Comparison of ENCODE assay signal across 15 mouse cellular contexts in the genomic region with DNA sequence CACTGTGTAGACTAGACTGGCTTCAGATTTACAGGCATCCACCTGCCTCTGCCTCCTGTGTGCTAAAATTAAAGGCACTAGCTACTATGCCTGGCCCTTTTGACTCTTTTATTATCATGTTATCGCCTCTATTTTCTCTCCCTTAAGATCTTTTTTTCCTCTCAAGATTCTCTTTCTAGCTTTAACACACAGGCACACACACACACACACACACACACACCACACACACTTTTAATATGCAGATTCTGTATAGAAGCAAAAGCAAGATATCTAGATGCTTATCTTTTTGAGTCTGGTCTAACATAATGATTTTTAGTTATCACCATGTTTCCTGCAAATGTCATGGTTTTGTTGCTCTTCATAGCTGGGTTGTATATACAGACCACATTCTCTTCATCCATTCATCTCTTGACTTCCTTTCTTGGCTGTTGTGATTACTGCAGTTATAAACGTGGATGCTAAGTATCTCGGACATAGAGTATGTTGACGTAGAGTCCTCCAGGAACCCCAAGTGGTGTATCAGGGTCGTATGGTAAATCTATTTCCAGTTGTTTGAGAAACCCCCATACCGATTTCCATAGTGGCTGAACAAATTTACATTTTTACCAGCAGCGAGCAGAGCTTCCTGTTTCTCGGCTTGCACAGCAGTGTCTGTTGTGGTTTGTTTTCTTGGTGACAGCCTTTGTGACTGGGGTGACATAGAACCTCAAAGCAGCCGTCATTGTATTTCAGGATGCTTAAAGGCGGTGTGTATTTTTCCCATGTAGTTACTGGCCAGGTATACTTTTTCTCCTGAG. TPM values are rescaled to one million over a fixed set of nuclear protein-coding genes. Genes with fewer than 3 reads are reported as not detected.
DNase-seq lines count a peak whose midpoint lies in the region; ATAC-seq lines count a peak whose summit lies in the region.
"Had no signal": no experiment of that assay in that cellular context is flagged by ENCODE, and none has a peak within 500 bp of the region (broad histone marks: within the 10 kb centered on the region; RNA-seq: fewer than 3 reads in every experiment).

No protein-coding gene starts in this region.

- H3K27me3 ChIP-seq in megakaryocyte, embryonic 14.5 days (replicated peaks) = peaks cover 5% of the 10 kb centered on the region
- H3K27me3 ChIP-seq: intestine, embryonic 15.5 days had no signal

- H3K4me1 ChIP-seq in megakaryocyte, embryonic 14.5 days = peaks cover 38% of the 10 kb centered on the region
- H3K4me1 ChIP-seq: intestine, embryonic 15.5 days had no signal

- peak overlapping the region; percentile 72 for H3K4me3 ChIP-seq in megakaryocyte, embryonic 14.5 days (replicated peaks)
- H3K4me3 ChIP-seq: intestine, embryonic 15.5 days had no signal

- peak; percentile 59 for DNase-seq in lung, postnatal 36 days
- DNase-seq in lung, postnatal 4 days = no peak
- peak; percentile 71 for DNase-seq in thymus, postnatal 14 days
- DNase-seq in left cerebral cortex, adult 8-10 months (ENCODE audit: low spot score in 2 of 2) = no peak
- DNase-seq in adrenal gland, adult 18-20 months (ENCODE audit: low spot score in 2 of 2) = no peak
- DNase-seq: adrenal gland, postnatal 25 days; cerebellum, adult 2 months; heart, postnatal 14 days; kidney, postnatal 36 days; lung, postnatal 10 days had no signal

- ATAC-seq in activated CD4-positive, CD25-positive, alpha-beta regulatory T cell, adult 4 months = peak; percentile 96
- ATAC-seq in cerebellum, adult (ENCODE audit: insufficient number of reproducible peaks, low FRiP score, low TSS enrichment) = no peak
- ATAC-seq: intestine, embryonic 15.5 days had no signal

- H3K36me3 ChIP-seq in megakaryocyte, embryonic 14.5 days (replicated peaks; ENCODE audit: low read length) = no peaks in the 10 kb centered on the region
- H3K36me3 ChIP-seq: intestine, embryonic 15.5 days had no signal

- H3K9me3 ChIP-seq in megakaryocyte, embryonic 14.5 days = peaks cover 3% of the 10 kb centered on the region; the same call in 1 of the 2 replicates
- H3K9me3 ChIP-seq: intestine, embryonic 15.5 days had no signal

RNA-seq across cellular contexts. Expression of gene F12, which starts 5.5 kb away (rescaled TPM):
- polyA plus RNA-seq in activated CD4-positive, CD25-positive, alpha-beta regulatory T cell, adult 4 months (2017; shearing (Covaris generic)) = not detected
- 0.54 TPM in 1 of 2 replicates, not detected in the other for polyA plus RNA-seq in megakaryocyte, embryonic 14.5 days (2012; ENCODE audit: insufficient read depth, low replicate concordance)
- total RNA-seq in left cerebral cortex, adult 8-10 months (2022) = under 1 TPM; 0.39 to 0.98 (median 0.75) TPM
- total RNA-seq in adrenal gland, adult 18-20 months (2021) = not detected
- total RNA-seq: heart, postnatal 14 days had no signal

RNA-seq across cellular contexts. Expression of gene Grk6, which starts 12.8 kb away (rescaled TPM):
- 10 to 100 TPM; 38.6 to 43.6 TPM for polyA plus RNA-seq in activated CD4-positive, CD25-positive, alpha-beta regulatory T cell, adult 4 months (2017; shearing (Covaris generic))
- polyA plus RNA-seq in megakaryocyte, embryonic 14.5 days (2012; ENCODE audit: insufficient read depth, low replicate concordance) = 33.8 and 54.2 TPM in 2 replicates
- 10 to 100 TPM; 60.0 to 65.3 (median 61.9) TPM for total RNA-seq in left cerebral cortex, adult 8-10 months (2022)
- 10 to 100 TPM; 27.1 to 33.1 TPM for total RNA-seq in adrenal gland, adult 18-20 months (2021)

RNA-seq across cellular contexts. Expression of gene Pfn3, which starts 17.1 kb away (rescaled TPM):
- not detected for polyA plus RNA-seq in activated CD4-positive, CD25-positive, alpha-beta regulatory T cell, adult 4 months (2017; shearing (Covaris generic))
- polyA plus RNA-seq in megakaryocyte, embryonic 14.5 days (2012; ENCODE audit: insufficient read depth, low replicate concordance) = not detected in 2 replicates
- not detected for total RNA-seq in left cerebral cortex, adult 8-10 months (2022)
- total RNA-seq in adrenal gland, adult 18-20 months (2021) = not detected
- total RNA-seq: adrenal gland, postnatal 25 days; heart, postnatal 14 days had no signal
- polyA plus RNA-seq: cerebellum, adult 2 months; intestine, embryonic 15.5 days; liver, embryonic 11.5 days had no signal

RNA-seq across cellular contexts. Expression of gene Prr7, which starts 32.0 kb away (rescaled TPM):
- not detected for polyA plus RNA-seq in activated CD4-positive, CD25-positive, alpha-beta regulatory T cell, adult 4 months (2017; shearing (Covaris generic))
- 5.3 and 21.1 TPM in 2 replicates for polyA plus RNA-seq in megakaryocyte, embryonic 14.5 days (2012; ENCODE audit: insufficient read depth, low replicate concordance)
- total RNA-seq in left cerebral cortex, adult 8-10 months (2022) = 10 to 100 TPM; 50.8 to 62.7 (median 59.7) TPM
- 1 to 10 TPM; 1.9 to 2.2 TPM for total RNA-seq in adrenal gland, adult 18-20 months (2021)

RNA-seq across cellular contexts. Expression of gene Slc34a1, which starts 34.1 kb away (rescaled TPM):
- not detected for polyA plus RNA-seq in activated CD4-positive, CD25-positive, alpha-beta regulatory T cell, adult 4 months (2017; shearing (Covaris generic))
- not detected in 2 replicates for polyA plus RNA-seq in megakaryocyte, embryonic 14.5 days (2012; ENCODE audit: insufficient read depth, low replicate concordance)
- total RNA-seq in left cerebral cortex, adult 8-10 months (2022) = under 1 TPM in 2 of 4 experiments, not detected in 2; 0.16 to 0.17 TPM
- total RNA-seq in adrenal gland, adult 18-20 months (2021) = 1 to 10 TPM in 1 of 2 experiments, not detected in 1; 2.9 TPM
- total RNA-seq: adrenal gland, postnatal 25 days; heart, postnatal 14 days had no signal
- polyA plus RNA-seq: cerebellum, adult 2 months; intestine, embryonic 15.5 days; liver, embryonic 11.5 days had no signal

Comparison
In these comparisons a context has a peak if more than half of its experiments do, and no peak if none do; other contexts are left out.
1. DNase-seq: peak in lung, postnatal 36 days (single experiment) and thymus, postnatal 14 days (single experiment); none in lung, postnatal 4 days (0 of 2), left cerebral cortex, adult 8-10 months (0 of 2) and adrenal gland, adult 18-20 months (0 of 2).